Mouse (Mus musculus) brain, adult 2 months (tissue): ENCODE results near the gene Srsf10.

Experiments
- DNase-seq: peaks from one replicate; pipeline ENCODE4 v3.0.0; 2011; ENCODE audit warnings: low read depth, low spot score

The Srsf10 gene

DNA sequence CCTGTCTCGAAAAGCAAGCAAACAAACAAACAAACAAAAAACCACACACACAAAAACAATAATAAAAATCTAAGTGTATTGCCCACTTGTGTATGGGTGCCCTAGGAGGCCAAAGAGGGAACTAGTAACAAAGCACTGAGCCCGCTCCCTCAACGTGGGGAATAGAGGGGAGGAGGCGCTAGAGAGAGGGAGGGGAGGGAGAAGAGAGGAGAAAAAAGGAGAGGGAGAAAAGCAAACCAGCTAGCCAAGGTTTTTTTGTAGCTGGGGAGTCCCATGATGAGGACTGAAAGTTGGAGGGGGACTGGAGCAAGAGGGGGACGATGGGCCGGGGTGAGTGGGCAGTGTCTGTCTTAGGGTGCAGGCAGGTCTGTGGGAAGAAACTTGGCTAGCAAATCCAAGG, 467 bp upstream of the Srsf10 start:
- DNase-seq = peak; percentile 40

DNA sequence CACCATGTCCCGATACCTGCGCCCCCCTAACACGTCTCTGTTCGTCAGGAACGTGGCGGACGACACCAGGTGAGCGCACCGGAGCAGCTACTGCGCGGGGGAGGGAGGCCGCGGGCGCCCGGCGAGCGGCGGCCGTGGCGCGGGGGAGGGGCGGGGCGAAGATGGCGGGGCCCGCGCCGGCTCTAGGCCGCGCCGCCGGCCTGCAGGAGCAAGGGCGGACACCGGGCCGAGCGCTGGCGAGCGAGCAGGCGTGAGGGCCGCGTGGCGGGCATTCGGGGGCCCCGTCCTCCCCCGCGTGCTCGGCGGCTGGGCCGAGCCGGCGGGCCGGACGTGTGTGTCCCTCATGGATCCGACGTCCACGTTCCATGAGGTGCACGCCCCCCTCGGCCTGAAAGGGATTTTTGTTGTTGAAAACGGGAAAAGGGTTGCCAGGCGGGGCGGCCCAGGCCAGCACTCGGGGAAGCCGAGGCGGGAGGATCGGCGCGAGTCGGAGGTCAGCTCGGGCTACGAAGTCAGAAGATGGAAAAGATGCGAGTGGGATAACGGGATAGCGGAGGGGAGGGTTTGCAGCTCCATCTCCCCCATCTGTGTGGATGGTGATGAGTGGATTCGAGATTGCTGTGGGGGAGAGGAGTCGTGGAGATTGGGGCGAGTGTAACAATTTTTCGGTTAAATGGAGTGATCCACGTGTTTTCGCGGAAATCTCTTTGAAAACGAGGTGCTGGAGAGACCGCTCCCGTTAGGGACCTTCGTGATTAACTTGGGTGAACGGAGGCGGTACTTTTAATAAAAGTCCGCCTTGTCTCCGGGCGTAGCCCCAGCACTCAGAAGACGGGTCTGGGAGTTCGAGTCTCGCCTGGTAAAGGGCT, 910 bp downstream of the Srsf10 start:
- DNase-seq = peak; percentile 60

DNA sequence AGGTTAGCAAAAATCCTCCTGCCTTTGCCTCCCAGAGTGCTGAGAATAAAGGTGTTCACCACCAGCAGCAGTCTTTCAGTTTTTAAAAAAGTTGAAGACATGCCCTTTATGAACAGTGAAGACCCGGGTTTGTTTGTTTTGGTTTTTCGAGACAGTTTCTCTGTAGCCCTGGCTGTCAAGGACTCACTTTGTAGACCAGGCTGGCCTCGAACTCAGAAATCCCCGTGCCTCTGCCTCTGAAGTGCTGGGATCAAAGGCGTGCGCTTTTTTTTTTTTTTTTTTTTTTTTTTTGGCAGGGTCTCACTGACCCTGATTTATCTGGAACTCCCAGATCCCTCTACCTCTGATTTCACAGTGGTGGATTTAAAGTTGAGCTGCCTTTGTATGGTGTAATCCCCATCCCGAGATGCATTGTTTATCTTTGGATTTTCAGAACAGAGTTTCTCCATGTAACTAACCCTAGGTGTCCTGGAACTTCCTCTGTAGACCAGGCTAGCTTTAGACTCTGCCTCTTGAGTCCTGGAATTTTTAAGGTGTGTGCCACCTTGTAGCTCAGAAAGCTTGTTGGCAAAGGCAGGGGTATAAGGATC, 2.1 kb downstream of the Srsf10 start:
- DNase-seq = no peak

- no peak for DNase-seq
Observed at GRCm38 (mm10) chr4:135868996-135869395, 13.4 kb downstream of the Srsf10 start.

DNA sequence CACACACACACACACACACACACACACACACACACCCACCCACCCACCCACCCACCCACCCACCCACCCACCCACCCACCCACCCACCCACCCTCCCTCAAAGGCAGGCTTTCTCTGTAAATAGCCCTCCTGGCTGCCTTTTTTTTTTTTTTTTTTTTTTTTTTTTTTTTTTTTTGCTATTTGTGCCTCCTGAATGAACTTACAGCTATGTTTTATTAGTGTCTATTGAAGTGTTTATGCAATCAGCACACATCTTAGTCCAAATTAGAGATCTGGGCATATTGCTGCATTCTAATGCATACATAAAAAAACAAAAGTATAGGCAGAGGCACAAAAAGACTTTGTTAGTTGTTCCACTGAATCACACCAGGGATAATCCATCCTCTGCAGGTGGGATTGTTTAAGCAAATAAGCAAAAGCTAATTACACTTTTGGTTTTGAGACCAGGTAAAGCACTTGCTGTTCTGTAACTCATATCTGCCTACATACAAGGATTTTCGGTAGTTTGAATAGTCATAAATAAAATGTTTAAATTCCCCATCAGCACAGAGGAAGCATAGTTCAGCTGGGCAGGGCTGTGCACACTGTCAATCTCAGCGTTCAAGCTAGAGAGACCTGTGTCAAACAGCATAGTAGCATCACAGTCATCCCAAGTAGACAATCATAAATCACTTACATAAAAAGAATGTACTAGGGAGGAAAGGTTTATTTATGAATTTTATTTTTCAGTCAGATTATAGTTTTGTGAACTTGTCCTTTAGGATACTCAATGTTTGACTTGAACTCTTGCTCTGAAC, 14.9 kb downstream of the Srsf10 start:
- no peak for DNase-seq

- DNase-seq = no peak
Observed at GRCm38 (mm10) chr4:135872015-135872414, 16.5 kb downstream of the Srsf10 start.

DNA sequence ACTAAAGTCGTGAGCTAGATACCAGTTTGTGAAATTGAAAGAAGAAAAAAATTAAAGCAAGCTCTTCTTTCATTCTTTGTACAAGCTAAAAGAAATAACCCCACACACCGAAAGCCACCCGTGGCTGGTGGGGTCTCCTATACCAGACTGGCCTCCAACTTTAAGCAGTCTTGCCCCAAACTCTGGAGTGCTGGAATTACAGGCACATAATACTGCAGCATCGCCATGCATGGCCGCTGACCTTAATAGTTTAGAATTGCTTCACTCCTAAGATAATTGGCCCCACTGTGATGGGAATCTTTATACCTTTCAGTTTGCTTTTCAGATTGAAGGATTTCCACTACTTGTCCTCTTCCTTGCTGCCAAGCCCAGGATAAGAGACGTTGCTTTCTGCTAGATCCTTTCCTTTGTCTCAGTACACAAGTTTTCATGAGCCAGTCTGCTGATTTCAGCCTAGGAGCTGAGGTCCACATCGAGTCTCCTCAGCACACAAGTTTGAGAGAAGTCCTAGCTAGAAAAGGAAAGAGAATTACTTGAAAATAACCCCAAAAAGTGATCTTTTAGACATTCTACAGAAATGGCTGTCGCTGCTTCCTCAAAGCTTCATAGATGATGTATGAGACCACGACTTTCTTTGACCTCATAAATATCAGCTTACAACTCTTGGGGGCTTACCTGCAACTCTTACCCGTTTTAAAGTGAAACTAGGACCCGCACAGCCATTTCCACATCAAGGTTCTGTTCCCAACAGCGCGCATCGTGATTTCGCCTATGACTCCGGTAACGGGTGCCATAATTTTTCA, 17.2 kb downstream of the Srsf10 start:
- no peak for DNase-seq

- DNase-seq = peak; percentile 98
Observed at GRCm38 (mm10) chr4:135873526-135874202, 18.1 kb downstream of the Srsf10 start, which contains the start of gene Pnrc2. Gene Pnrc2, minus strand, starts transcription at chr4:135873850.

- no peak for DNase-seq
Observed at GRCm38 (mm10) chr4:135874564-135875535, 19.3 kb downstream of the Srsf10 start.

DNA sequence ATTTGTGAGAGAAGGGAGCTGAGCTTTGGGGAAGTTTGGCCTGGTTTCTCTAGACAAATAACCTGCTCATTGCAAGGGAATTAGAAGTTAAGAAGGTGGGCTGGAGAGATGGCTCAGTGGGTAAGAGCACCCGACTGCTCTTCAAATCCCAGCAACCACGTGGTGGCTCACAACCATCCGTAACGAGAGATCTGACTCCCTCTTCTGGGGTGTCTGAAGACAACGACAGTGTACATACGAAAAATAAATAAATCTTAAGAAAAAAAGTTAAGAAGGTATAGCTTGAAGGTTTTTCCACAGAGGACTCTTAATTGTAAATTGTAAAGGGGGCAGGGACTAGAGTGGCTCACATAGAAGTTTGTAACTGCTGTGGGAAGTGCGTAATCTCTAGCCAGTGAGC, 20.0 kb downstream of the Srsf10 start:
- no peak for DNase-seq

GRCm38 (mm10) chr4:135875991-135876582, 20.5 kb downstream of the Srsf10 start:
- no peak for DNase-seq

DNA sequence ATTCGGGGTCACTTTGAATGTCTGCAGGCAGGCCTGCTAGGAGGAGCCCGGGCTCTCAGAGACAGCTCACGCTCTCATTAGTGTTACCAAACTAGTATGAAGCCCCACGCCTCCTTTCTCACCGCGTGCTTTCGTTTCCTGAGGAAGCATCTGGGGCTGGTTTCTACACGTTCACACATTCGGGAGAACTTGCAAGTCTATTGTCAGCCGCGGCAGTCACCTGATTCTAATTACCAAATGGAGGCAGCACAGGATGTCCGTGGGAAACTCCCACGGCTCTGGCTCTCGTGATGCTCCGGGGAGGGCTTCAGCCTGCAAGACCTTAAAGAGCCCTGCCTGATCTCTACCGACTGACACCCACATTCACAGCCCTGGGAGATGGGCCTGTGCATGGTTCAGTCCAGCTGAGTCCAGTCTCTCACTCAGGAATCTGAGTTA, 21.1 kb downstream of the Srsf10 start:
- peak; percentile 93 for DNase-seq

- peak; percentile 58 for DNase-seq
Observed at GRCm38 (mm10) chr4:135877742-135878141, 22.2 kb downstream of the Srsf10 start.

DNA sequence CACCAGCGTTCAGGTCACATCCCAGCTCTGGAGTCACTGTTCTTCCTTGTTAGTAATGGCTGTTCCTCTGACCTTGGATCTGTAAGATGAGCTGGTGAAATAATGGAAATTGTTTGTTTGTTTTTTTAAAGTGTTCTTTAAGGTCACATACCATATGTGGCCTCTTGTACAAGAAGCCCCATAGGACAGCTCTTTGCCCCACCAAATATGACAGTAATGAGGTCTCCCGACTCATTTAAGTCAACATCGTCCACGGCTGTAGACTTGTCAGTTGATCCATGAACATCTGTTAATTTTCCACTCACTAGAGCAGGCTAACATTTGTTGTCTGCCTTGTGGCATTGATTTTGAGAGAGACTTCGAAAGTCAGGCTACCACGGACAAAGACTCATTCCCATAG, 23.5 kb downstream of the Srsf10 start:
- DNase-seq = no peak

DNA sequence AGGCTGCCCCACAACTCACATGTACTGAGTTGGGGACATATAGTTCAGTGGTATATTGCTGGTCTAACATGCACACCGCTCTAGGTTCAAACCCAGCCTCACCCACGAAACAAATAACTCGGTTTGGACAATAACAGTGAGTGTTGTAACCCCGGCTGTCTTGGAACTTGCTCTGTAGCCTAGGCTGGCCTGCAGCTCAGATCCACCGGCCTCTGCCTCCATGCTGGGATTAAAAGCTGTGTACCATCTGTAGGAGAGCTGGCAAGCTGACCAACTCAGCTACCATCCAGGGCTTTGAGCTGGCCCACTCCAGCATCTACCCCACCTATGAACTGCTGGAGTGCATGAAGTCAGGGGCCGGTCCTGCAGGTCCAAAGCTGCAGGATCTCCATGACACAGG, 24.5 kb downstream of the Srsf10 start:
- no peak for DNase-seq

GRCm38 (mm10) chr4:135880576-135880975, 25.0 kb downstream of the Srsf10 start:
- DNase-seq = no peak

- DNase-seq = no peak
Observed at GRCm38 (mm10) chr4:135882023-135882422, 26.5 kb downstream of the Srsf10 start.

DNA sequence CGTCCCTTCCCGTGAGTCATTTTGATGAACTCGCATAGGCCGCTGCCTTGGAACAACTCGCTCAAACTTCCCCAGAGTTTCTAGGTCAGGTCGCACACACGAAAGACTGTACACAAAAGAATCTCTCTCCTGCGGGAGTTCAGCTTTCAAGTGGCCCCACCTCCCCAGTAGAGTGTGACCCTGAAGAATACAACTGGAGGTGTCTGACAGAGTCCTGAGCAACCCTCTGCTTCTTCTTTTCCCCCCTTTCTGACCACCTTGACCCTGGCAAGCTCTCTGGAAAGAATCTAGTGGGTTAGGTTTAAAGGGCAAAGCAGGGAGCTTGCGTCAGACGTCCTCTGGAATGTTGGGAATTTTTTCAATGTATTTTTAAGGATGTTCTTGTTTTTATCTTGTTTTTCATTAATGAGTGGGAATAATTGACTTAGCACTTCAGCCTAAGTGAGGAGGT, 27.9 kb downstream of the Srsf10 start:
- no peak for DNase-seq

- DNase-seq = no peak
Observed at GRCm38 (mm10) chr4:135883881-135884516, 28.5 kb downstream of the Srsf10 start.
